Mouse (Mus musculus) heart, postnatal 0 days (tissue): Measurements from ENCODE around the gene Gphn.

Experiments used
- CTCF ChIP-seq: IDR thresholded peaks from 2 replicates; pipeline ENCODE4 v1.5.1; 2016; ENCODE audit warnings: antibody characterized with exemption, control low read depth, low read depth
- EP300 ChIP-seq: IDR thresholded peaks from 2 replicates; pipeline ENCODE4 v1.6.1; 2016; ENCODE audit warnings: antibody characterized with exemption, low read depth

DNA sequence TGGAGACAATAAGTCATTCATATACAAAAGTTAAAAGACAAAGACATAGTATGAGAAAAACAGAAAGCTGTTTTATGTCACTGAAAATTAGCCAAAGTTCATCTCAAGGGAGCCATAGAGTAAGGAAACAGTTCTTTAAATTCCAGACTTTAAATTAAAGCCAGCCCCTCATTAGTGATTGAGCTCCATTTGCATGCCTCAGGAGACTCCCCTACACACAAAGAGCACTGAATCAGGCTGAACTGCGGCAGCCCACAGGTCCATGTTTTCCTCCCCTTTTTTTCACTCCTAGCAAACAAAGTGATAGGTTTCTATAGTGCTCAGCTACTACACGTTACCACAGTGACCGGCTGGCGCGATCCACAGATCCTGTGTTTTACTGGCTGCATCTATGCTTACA is 22.5 kb upstream of the Gphn start:
- TF ChIP-seq CTCF (no peak), EP300 (no peak)
